Mouse (Mus musculus) erythroblast, embryonic 14.5 days (primary cell): ENCODE measurements at regions not wholly inside any gene's neighbourhood (a gene's known extent, or its start where the extent isn't known, plus 50 kb on each side); places are given as distances from the start of the nearest gene placed in this dataset.

Experiments
- H3K27me3 ChIP-seq: 2 replicates; pipeline ENCODE4 v1.6.1; 2012; ENCODE audit warnings: inconsistent platforms; ENCODE audit not compliant: control insufficient read depth
- H3K36me3 ChIP-seq: 2 replicates; pipeline ENCODE4 v1.6.1; 2012; ENCODE audit warnings: mild to moderate bottlenecking, inconsistent platforms; ENCODE audit not compliant: control insufficient read depth
- H3K4me1 ChIP-seq: 2 replicates; pipeline ENCODE4 v1.6.1; 2012; ENCODE audit warnings: inconsistent platforms; ENCODE audit not compliant: control insufficient read depth
- H3K4me3 ChIP-seq: replicated peaks from 2 replicates; pipeline ENCODE3; 2012; ENCODE audit warnings: moderate library complexity, mild to moderate bottlenecking, inconsistent platforms
- H3K9me3 ChIP-seq: 2 replicates; pipeline ENCODE4 v1.6.1; 2012; ENCODE audit warnings: low read length, inconsistent platforms, mixed read lengths; ENCODE audit not compliant: control insufficient read depth
- GATA1 ChIP-seq: IDR thresholded peaks from 2 replicates; pipeline ENCODE4 v1.6.1; 2012; ENCODE audit warnings: low read length, inconsistent platforms, mixed read lengths
- TAL1 ChIP-seq: IDR thresholded peaks from 3 replicates; pipeline ENCODE4 v1.6.1; 2012; ENCODE audit warnings: low read length, inconsistent platforms, mixed read lengths

DNA sequence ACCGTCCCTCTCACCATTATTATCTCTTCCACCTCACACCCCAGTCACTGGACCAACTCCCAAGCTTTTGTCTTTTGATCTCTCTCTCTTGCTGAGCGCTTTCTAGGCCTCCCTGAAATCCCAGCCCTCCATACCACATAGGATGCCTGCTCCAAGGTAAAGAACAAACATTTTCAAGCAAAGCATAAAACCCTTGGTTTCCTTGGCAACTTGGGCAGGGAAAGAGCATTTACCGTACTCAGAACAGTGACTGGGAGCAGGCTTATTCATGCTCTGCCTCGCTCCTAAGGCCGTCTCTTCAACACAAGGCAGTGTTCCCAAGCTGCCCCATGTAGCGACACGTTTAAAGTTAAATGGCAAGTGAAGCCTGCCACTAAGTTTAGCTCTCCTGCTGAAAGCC lies 282.9 kb upstream of the Sash1 start:
- Histone ChIP-seq H3K4me3 (no peak overlapping the region), H3K36me3 (no peaks in the 10 kb centered on the region), H3K4me1 (no peaks in the 10 kb centered on the region), H3K27me3 (no peaks in the 10 kb centered on the region), H3K9me3 (peaks cover 15% of the 10 kb centered on the region)
- TF ChIP-seq TAL1, result no peak

DNA sequence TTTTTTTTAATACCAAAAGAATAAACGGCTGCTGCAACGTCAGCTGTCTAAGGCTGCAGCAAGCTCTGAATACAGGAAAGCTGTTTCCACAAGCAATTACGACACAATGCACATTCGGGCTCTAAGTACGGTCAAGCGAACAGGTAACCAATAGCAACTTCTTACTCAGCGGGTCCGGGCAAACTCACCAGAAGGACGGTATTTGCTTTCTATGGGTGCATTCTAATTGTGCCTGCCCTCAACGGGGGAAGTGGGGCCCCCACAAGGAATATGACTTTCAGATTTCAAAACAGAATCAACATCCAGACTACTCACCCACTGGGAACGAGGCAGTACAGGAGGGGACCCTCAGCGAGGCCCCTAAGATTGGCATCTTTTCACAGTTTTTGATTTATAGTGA lies 280.1 kb upstream of the Sash1 start:
- no peaks in the 10 kb centered on the region for H3K27me3 ChIP-seq
- H3K4me3 ChIP-seq, result no peak overlapping the region
- no peaks in the 10 kb centered on the region for H3K36me3 ChIP-seq
- no peaks in the 10 kb centered on the region for H3K4me1 ChIP-seq
- peaks cover 19% of the 10 kb centered on the region for H3K9me3 ChIP-seq
- no peak for TF ChIP-seq GATA1
- no peak for TF ChIP-seq TAL1

DNA sequence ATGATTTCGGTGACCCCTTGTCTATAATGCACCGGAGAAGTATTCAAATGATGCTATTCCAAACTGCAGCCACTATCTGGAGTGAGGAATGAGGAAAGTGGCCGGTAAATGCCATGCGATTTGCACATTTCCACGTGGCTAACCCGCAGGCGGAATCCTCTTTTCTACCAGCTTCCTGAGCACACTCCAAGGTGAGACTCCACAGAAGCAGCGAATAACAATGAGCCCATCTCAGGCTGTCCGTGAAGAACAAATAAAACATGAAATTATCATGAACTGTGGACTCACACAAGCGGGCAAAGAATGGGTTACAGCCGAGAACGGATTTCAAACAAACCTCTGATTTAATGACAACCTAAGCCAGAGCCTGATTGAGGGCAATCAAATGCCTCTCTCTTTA lies 279.7 kb upstream of the Sash1 start:
- Histone ChIP-seq H3K4me1 (no peaks in the 10 kb centered on the region), H3K9me3 (peaks cover 19% of the 10 kb centered on the region), H3K27me3 (no peaks in the 10 kb centered on the region), H3K4me3 (no peak overlapping the region), H3K36me3 (no peaks in the 10 kb centered on the region)
- no peak for TF ChIP-seq TAL1
- no peak for TF ChIP-seq GATA1

DNA sequence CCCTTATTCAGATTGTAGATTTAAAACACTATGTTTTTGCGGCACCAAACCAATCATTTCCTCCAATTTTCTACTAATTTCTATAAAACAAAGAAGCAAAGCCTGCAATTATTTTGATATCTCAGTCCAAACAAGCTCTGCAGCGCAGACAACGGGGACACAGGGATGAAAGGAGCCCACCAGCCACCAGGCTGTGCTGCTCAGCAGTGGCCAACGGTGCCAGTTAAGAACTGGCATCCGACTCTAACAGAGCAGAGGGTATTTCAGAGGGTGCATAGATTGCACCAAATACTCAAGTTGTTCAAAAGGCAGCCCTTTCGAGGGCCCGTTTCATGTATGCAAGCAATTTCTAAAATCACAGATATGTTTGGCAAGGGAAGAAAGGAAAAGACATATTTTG lies 278.5 kb upstream of the Sash1 start:
- Histone ChIP-seq H3K27me3 (no peaks in the 10 kb centered on the region), H3K4me1 (no peaks in the 10 kb centered on the region), H3K36me3 (no peaks in the 10 kb centered on the region), H3K9me3 (peaks cover 22% of the 10 kb centered on the region), H3K4me3 (no peak overlapping the region)
- TF ChIP-seq TAL1, result no peak
- TF ChIP-seq GATA1, result no peak

DNA sequence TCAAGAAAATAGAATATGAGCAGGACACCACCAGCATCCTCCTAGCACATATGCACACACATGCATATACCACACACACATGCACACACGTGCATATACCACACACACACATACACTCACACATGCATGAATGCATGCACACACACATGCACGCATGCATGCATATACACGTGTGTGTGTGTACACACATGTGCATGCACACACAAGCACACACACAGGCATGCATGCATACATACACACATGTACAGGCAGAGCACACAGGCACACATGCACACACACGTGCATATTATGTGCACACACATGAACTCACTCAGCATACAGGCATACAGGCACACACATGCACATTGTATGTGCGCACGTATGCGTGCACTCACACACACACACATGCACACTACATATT lies 275.7 kb upstream of the Sash1 start:
- no peak overlapping the region for H3K4me3 ChIP-seq
- TF ChIP-seq GATA1 (no peak), TAL1 (peak; percentile 5; the same call in 1 of the 3 replicates)
- no peaks in the 10 kb centered on the region for H3K27me3 ChIP-seq
- H3K36me3 ChIP-seq, result no peaks in the 10 kb centered on the region
- H3K9me3 ChIP-seq, result peaks cover 11% of the 10 kb centered on the region
- H3K4me1 ChIP-seq, result no peaks in the 10 kb centered on the region

DNA sequence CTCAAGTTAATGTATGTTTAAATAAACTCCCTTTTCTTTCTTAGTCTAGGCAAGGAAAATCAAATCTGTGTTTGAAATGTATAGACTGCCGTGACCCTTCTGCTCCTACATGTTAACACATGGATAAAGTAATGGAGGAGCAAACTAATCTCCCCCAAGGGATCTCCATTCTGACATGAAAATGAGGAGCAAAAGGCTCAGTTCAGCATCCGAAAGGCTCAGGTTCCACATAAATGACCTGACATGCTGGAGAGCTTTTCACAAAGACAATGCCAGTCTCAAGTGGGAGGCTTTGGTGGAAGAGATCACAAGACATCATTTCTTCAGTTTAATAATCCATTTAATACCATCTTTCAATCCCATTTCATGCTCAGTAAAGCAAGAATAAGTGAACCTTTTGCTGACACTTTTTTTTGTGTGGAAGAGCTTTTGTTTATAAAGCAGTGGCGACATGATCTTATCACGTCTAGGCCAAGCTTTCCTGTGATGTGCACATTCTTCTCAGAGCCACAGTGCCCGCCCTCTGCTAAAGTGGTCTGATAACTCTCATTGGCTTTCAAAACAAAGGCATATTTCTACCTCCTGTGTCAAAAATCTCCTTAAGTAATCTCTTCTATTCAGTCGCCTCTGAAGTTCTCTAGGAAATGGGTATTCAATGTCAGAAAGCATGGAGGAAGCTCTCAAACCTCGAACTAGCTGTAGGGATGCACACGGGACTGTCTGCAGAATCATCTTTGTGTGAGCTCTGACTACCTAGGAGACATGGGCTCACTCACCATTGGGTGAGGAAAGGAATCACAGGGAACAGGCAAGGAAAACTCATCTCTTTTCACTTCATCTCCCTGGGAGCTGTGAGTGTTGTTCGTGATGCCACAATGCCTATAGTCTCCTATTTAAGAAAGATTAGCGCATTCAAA lies 271.7 kb upstream of the Sash1 start:
- Histone ChIP-seq H3K27me3 (no peaks in the 10 kb centered on the region), H3K9me3 (peaks cover 7% of the 10 kb centered on the region), H3K4me1 (no peaks in the 10 kb centered on the region), H3K4me3 (no peak overlapping the region), H3K36me3 (no peaks in the 10 kb centered on the region)
- TF ChIP-seq GATA1 (no peak), TAL1 (no peak)

DNA sequence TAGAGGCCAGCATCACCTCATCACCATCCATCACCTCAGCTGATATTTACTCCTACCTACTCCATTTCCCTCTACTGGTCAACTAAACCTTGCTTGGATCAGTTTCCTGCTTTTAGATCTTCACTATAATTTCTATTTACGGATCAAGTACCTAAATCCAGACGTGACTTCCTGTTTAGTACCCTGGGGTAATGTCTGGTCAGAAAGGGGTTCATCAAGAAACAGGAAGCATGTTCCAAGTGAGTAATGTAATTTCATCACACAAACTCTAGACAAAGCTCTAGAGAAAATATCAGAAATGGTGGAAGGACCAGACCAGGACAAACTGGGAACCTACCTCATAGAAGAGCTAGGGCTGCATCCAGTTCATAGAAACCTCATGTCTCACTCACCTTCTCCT lies 250.2 kb upstream of the Sash1 start:
- H3K36me3 ChIP-seq, result no peaks in the 10 kb centered on the region
- no peak overlapping the region for H3K4me3 ChIP-seq
- TF ChIP-seq TAL1 (no peak), GATA1 (no peak)
- no peaks in the 10 kb centered on the region for H3K4me1 ChIP-seq
- no peaks in the 10 kb centered on the region for H3K9me3 ChIP-seq
- no peaks in the 10 kb centered on the region for H3K27me3 ChIP-seq

DNA sequence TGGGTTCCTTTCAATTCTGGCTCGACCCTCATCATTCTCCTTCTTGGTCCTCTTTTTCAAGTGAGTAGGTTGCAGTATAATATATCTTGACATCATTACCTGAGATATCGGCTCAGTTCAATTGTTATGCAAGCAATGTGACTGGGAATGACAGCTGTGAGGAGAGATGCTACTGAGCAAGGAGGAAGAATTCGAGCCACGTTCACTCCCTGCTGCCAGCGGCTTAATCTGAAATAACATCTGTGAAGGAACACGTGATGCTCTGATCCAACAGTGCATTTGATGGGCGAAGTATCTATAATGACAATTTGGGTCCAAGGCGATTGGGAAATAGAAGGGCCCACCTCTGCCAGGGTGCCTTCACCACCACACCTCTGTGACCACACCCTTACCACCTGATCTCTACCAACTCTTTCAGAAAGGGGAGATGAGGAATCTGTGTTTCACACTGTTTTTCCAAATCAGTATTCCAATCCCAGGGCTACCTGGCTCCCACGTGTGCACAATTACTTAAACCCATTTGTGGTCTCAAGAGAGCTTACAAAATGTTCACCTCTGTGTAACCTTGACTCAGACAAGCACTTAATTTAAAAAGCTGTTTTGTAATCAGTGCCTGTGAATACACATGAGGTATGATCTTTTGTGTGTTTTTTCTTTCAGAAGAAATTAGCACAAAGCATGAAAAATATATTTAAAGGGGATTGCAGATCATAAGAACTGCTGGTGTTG lies 248.6 kb upstream of the Sash1 start:
- no peaks in the 10 kb centered on the region for H3K4me1 ChIP-seq
- TF ChIP-seq GATA1 (no peak), TAL1 (no peak)

DNA sequence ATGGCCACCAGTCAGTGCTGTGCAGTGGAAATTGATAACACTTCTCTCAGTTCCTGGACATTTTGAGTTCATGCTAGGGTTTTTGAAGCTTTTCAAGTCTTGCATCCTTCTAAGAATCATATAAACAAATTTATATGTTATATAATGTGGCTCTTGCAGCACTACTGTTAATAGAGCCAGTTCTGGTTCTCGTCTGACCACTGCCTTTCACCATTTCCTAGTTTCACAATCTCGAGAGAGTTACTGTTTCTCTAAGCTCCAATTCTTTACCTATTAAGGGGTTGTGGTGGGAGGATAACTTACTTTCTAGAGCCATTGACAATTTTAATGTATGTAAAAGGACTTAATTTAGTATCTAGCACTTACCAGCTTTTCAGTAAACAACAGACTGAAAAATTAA lies 244.2 kb upstream of the Sash1 start:
- Histone ChIP-seq H3K27me3 (no peaks in the 10 kb centered on the region), H3K4me3 (no peak overlapping the region), H3K36me3 (no peaks in the 10 kb centered on the region), H3K9me3 (no peaks in the 10 kb centered on the region), H3K4me1 (no peaks in the 10 kb centered on the region)
- TF ChIP-seq TAL1, result no peak
- TF ChIP-seq GATA1, result no peak

More for the DNA sequence above, 248.6 kb upstream of the Sash1 start:
- no peaks in the 10 kb centered on the region for H3K36me3 ChIP-seq
- H3K4me3 ChIP-seq, result no peak overlapping the region
- no peaks in the 10 kb centered on the region for H3K9me3 ChIP-seq
- H3K27me3 ChIP-seq, result no peaks in the 10 kb centered on the region
